Mouse (Mus musculus): Measurements from ENCODE around the gene Fchsd2. TPM values are rescaled to one million over a fixed set of nuclear protein-coding genes. Genes with fewer than 3 reads are reported as not detected.
A peak's percentile ranks its signal among the peaks of the same experiment; 100 is the strongest.

The Fchsd2 gene
- polyA plus RNA-seq, 1 experiment = 54.0 TPM

DNA sequence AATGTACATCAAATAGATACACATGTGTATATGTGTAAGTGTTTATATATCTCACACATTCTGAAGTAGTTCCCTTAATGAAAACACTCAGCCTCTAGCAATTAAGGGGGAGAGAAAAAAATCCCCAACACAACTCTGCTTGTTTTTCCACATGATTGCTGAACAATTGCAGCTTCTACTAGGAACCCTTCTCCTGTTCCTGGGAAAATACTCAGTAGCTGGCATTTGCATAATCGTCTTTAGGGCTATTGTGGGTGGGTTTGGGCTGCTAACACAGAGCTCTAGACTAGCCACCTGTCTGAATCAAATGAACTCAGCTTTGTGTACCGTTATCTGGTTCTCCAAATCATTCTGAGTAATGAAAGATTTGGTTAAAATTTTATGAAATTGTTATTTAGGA lies 67.6 kb downstream of the Fchsd2 start:
- peak; percentile 92 for DNase-seq (ENCODE audit: low read depth)
- no peak for TF ChIP-seq POLR2A (IDR thresholded peaks at IDR 0.05; ENCODE audit: borderline replicate concordance, extremely low read depth, insufficient read depth, insufficient read length, poor library complexity, severe bottlenecking)
- TF ChIP-seq CTCF (IDR thresholded peaks at IDR 0.05; ENCODE audit: borderline replicate concordance, extremely low read depth, insufficient read depth, insufficient read length) = no peak

DNA sequence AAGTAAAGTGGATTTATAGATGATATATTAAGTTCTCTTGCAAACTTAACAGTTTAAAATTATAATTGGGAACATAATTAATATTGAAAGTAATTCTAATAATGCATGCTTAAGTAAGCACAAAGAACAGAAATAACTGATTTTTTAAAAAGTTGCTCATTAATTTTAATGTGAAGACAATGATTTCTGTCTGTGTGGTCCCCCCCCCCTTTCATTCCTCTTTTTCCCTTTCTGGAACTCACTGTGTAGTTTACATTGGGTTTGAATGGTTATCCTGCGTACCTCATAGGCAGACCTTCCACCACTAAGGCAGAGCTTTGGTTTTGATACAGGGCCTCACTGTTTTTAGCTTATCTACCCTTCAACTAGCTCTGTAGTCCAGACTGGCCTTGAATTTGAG lies 70.1 kb downstream of the Fchsd2 start:
- TF ChIP-seq POLR2A (IDR thresholded peaks at IDR 0.05; ENCODE audit: borderline replicate concordance, extremely low read depth, insufficient read depth, insufficient read length, poor library complexity, severe bottlenecking) (no peak), CTCF (IDR thresholded peaks at IDR 0.05; ENCODE audit: borderline replicate concordance, extremely low read depth, insufficient read depth, insufficient read length) (no peak)
- DNase-seq (ENCODE audit: low read depth) = no peak

DNA sequence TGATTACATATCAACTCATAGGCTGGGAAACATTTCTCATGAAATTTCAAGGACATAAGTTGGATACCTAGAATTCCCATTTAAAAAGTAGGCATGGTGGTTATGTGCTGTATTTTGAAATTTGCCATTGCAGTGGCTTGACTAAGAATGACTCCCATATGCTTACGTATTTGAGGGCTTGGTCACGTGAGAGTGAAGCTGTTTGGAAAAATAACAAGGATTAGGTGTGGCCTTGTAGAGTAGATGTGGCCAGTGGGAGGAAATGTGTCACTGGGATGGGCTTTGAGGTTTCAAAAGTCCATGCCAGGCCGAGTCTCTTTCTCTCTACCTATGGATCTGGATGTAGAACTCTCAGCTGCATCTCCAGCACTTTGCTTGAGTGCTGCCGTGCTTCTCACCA lies 71.2 kb downstream of the Fchsd2 start:
- DNase-seq (ENCODE audit: low read depth) = no peak
- TF ChIP-seq CTCF (IDR thresholded peaks at IDR 0.05; ENCODE audit: borderline replicate concordance, extremely low read depth, insufficient read depth, insufficient read length) (no peak), POLR2A (IDR thresholded peaks at IDR 0.05; ENCODE audit: borderline replicate concordance, extremely low read depth, insufficient read depth, insufficient read length, poor library complexity, severe bottlenecking) (no peak)

DNA sequence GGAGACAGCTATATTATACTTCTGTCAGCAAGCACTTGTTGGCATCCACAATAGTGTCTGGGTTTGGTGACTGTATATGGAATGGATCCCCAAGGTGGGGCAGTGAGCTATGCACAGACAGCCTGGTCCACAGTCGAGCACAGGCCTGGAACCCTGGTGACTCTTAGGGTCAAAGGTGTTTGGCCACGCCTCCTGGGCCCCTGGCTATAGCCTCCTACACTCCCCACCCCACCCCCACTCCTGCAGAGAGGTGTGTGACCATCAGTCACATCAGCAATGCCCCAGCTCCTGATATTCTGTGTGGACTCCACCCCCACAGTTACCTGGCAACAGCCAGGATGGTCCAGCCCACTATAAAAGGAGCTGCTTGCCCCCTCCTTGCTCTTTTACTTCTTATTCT lies 73.9 kb downstream of the Fchsd2 start:
- DNase-seq (ENCODE audit: low read depth) = no peak
- TF ChIP-seq CTCF (IDR thresholded peaks at IDR 0.05; ENCODE audit: borderline replicate concordance, extremely low read depth, insufficient read depth, insufficient read length) = no peak
- TF ChIP-seq POLR2A (IDR thresholded peaks at IDR 0.05; ENCODE audit: borderline replicate concordance, extremely low read depth, insufficient read depth, insufficient read length, poor library complexity, severe bottlenecking) = no peak

DNA sequence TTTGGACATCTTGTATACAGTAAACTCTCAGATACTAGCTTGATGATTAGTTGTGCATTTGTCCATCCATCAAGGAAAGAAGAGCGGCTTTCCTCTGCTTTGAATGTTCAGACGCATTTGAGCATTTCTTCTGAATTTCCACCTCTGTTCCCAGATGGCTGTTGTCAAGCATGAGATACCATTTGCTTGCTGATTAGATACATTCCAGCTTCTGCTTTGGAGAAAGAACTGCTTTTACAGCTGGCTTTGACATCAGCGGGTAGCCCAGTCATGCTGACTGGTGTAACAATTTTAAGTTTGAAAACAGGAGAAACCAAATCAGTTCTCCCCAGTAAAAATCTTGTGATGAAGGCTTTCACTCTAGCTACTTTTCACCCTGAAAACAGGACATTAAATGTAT lies 77.8 kb downstream of the Fchsd2 start:
- DNase-seq (ENCODE audit: low read depth) = peak; percentile 28
- TF ChIP-seq CTCF (IDR thresholded peaks at IDR 0.05; ENCODE audit: borderline replicate concordance, extremely low read depth, insufficient read depth, insufficient read length) (no peak), POLR2A (IDR thresholded peaks at IDR 0.05; ENCODE audit: borderline replicate concordance, extremely low read depth, insufficient read depth, insufficient read length, poor library complexity, severe bottlenecking) (no peak)

DNA sequence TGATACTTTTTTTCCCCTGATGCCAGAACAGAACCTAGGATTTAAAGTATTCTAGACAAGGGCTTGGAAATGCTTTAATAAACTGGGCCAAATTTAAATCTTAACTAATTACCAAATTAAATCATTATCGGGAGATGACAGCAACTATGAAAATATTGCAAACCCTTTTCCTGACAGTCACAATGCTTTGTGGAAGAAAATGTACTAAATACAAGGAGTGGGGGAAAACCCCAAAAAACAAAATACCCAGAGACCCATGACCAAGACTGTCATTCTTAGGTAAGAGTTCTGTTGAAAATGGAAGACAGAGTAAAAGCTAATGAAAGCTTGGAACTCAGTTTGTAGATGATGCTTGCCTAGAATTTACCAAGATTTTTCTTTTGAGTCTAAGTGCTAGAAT lies 78.3 kb downstream of the Fchsd2 start:
- TF ChIP-seq CTCF (IDR thresholded peaks at IDR 0.05; ENCODE audit: borderline replicate concordance, extremely low read depth, insufficient read depth, insufficient read length) = no peak
- no peak for TF ChIP-seq POLR2A (IDR thresholded peaks at IDR 0.05; ENCODE audit: borderline replicate concordance, extremely low read depth, insufficient read depth, insufficient read length, poor library complexity, severe bottlenecking)
- no peak for DNase-seq (ENCODE audit: low read depth)

DNA sequence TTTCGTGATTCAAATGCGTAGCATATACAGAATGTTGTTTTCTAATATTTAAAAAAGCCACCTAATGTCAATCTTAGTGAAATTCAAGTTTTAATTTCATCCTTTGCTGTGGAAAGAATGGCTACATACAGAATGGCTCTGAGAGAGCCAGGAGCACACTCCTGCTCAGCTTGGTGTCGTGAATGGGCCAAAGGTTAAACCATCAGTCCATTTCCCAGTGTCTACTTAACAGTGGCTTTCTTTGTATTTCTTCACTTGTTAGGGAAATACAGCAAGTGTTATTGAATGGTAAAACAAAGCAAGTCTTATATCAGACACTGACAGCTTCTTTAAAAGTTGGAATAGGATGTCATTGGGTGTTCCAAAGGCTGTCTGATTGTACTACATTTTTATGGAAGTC lies 80.7 kb downstream of the Fchsd2 start:
- DNase-seq (ENCODE audit: low read depth) = no peak
- no peak for TF ChIP-seq CTCF (IDR thresholded peaks at IDR 0.05; ENCODE audit: borderline replicate concordance, extremely low read depth, insufficient read depth, insufficient read length)
- TF ChIP-seq POLR2A (IDR thresholded peaks at IDR 0.05; ENCODE audit: borderline replicate concordance, extremely low read depth, insufficient read depth, insufficient read length, poor library complexity, severe bottlenecking) = no peak

DNA sequence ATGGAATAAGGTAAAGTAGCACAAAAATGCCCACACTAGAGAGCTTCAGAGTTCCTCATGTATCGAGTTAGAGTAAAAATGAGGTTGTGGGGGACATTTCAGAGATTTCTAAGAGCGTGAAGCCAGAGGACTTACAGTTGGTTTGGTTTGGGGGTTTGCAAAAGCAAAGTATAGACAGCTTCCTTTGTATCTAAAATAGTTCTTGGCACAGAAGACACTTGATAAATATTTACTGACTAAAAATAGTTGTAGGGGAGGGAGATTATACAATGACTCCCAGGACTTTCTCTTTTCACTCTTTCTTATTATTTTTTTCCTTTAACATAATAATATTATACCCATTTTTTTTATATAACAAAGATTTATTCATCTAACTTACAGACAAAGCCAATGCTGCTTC lies 86.1 kb downstream of the Fchsd2 start:
- DNase-seq (ENCODE audit: low read depth) = no peak
- TF ChIP-seq CTCF (IDR thresholded peaks at IDR 0.05; ENCODE audit: borderline replicate concordance, extremely low read depth, insufficient read depth, insufficient read length) (no peak), POLR2A (IDR thresholded peaks at IDR 0.05; ENCODE audit: borderline replicate concordance, extremely low read depth, insufficient read depth, insufficient read length, poor library complexity, severe bottlenecking) (no peak)

DNA sequence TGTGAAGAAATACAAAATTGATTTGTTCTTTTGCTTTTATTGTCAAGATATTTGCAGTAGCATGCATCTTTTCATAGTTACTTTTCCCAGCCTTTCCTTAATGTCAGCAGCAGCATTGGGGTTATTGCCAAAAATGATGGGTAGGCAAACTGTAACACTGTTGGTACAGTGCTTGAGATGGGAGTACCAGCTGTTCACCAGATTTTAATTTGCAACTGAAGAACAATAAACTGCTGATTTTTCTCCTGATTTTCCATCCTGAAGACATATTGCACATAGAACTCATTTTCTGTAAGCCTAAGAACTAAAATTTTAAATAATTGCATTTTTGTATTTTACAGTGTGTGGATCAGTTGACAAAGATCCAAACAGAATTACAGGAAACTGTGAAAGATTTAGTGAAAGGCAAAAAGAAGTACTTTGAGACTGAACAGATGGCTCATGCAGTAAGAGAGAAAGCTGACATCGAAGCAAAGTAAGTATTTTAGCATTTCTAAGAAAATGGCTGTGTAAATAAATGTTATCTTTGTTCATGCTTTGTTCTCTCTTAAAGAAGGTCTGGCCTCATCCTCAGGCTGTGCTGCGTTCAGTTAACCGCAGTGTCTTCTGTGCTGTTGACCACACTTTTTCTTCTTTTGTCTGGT lies 98.8 kb downstream of the Fchsd2 start:
- DNase-seq (ENCODE audit: low read depth) = peak; percentile 82
- TF ChIP-seq CTCF (IDR thresholded peaks at IDR 0.05; ENCODE audit: borderline replicate concordance, extremely low read depth, insufficient read depth, insufficient read length) (no peak), POLR2A (IDR thresholded peaks at IDR 0.05; ENCODE audit: borderline replicate concordance, extremely low read depth, insufficient read depth, insufficient read length, poor library complexity, severe bottlenecking) (no peak)

DNA sequence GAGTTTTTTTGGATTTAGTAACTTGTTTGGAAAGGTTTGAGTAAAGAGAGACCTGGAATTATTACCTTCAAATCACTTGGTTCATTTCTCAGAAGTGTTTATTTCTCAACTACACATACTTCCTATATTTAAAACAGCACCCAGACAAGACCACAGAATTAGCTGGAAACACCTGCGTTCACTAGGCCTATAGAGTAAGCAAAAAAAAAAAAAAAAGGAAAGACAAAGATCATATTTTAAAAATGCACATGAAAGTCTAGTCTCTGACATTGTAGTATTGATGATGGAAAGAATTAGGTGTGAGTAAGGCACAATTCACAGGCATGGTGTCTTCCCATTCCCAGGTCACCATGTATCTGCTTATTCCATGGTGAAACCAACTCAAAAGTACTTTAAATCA lies 118.2 kb downstream of the Fchsd2 start:
- TF ChIP-seq POLR2A (IDR thresholded peaks at IDR 0.05; ENCODE audit: borderline replicate concordance, extremely low read depth, insufficient read depth, insufficient read length, poor library complexity, severe bottlenecking) = no peak
- TF ChIP-seq CTCF (IDR thresholded peaks at IDR 0.05; ENCODE audit: borderline replicate concordance, extremely low read depth, insufficient read depth, insufficient read length) = no peak
- no peak for DNase-seq (ENCODE audit: low read depth)

DNA sequence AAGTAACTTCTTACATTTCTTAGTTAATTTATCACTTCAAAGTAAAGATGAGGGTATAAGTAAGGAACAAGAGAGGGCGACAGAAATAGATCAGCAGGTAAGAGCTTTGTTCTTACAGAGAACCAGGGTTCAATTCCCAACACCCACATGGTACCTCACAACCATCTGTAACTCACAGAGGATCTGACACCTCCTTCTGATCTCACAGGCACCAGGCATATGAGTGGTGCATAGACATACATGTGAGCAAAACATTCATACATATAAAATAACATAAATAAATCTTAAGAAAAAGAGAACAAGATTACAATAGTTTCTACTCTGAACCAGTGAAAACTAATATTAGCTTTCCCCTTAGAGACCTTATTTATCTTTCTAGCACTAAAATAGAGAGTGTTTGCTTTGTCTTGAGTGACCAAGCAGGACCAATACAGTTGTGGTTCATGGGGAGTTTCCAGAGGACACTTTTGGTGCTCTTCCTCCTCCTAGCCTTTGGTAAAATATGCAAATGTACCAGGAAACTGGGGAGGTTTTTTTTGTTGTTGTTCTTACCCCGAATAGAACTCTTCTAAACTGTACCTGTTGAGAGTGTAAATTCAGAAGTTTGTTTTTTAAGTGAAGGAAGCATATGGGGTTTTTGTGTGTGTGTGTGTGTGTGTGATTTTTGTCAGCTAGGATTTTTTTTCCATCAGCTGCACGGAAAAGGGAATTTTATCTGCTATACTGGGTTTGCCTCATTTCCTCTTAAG lies 121.0 kb downstream of the Fchsd2 start:
- TF ChIP-seq POLR2A (IDR thresholded peaks at IDR 0.05; ENCODE audit: borderline replicate concordance, extremely low read depth, insufficient read depth, insufficient read length, poor library complexity, severe bottlenecking) = no peak
- no peak for TF ChIP-seq CTCF (IDR thresholded peaks at IDR 0.05; ENCODE audit: borderline replicate concordance, extremely low read depth, insufficient read depth, insufficient read length)
- DNase-seq (ENCODE audit: low read depth) = no peak

DNA sequence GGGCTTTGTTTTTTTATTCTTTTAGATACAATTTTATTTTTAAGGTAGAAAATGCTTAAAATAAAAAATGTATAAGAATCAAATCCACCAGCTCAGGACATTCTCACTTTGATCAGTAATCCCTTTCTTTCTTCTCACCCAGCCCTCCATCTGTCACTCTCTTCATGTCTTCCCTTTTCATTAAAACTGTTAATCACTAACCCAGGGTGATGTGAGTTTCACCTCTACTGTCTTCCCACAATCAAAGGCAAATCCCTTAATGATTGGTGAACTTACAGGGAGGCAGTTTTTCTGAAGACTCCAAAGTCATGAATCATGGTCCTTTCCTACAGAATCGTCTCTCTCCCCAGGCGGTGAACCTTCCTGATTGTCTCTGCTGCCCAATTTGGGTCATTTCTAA lies 124.1 kb downstream of the Fchsd2 start:
- no peak for DNase-seq (ENCODE audit: low read depth)
- no peak for TF ChIP-seq CTCF (IDR thresholded peaks at IDR 0.05; ENCODE audit: borderline replicate concordance, extremely low read depth, insufficient read depth, insufficient read length)
- no peak for TF ChIP-seq POLR2A (IDR thresholded peaks at IDR 0.05; ENCODE audit: borderline replicate concordance, extremely low read depth, insufficient read depth, insufficient read length, poor library complexity, severe bottlenecking)

All from brain, embryonic 14.5 days (tissue).